Mouse (Mus musculus): ENCODE measurements at regions not wholly inside any gene's neighbourhood (a gene's known extent, or its start where the extent isn't known, plus 50 kb on each side); places are given as distances from the start of the nearest gene placed in this dataset.
A peak's percentile ranks its signal among the peaks of the same experiment; 100 is the strongest.

- DNase-seq = no peak
Measured at GRCm38 (mm10) chr8:91930520-91930919, 128.7 kb upstream of the Irx3 start.

GRCm38 (mm10) chr8:91925968-91926524, 124.2 kb upstream of the Irx3 start:
- no peak for DNase-seq

GRCm38 (mm10) chr8:91924152-91924551, 122.3 kb upstream of the Irx3 start:
- no peak for DNase-seq

- DNase-seq = no peak
Measured at GRCm38 (mm10) chr8:91922211-91922874, 120.5 kb upstream of the Irx3 start.

- DNase-seq = no peak
Measured at GRCm38 (mm10) chr8:91917834-91918233, 116.0 kb upstream of the Irx3 start.

GRCm38 (mm10) chr8:91913971-91914370, 112.1 kb upstream of the Irx3 start:
- no peak for DNase-seq

- DNase-seq = no peak
Measured at GRCm38 (mm10) chr8:91913121-91913520, 111.3 kb upstream of the Irx3 start.

- no peak for DNase-seq
Measured at GRCm38 (mm10) chr8:91909637-91910383, 107.9 kb upstream of the Irx3 start.

- DNase-seq = no peak
Measured at GRCm38 (mm10) chr8:91908731-91909353, 107.0 kb upstream of the Irx3 start.

- DNase-seq = no peak
Measured at GRCm38 (mm10) chr8:91907178-91907577, 105.3 kb upstream of the Irx3 start.

- peak; percentile 24 to 49 for DNase-seq
Measured at GRCm38 (mm10) chr8:91901525-91902281, 99.8 kb upstream of the Irx3 start.

- no peak for DNase-seq
Measured at GRCm38 (mm10) chr8:91899747-91900146, 97.9 kb upstream of the Irx3 start.

GRCm38 (mm10) chr8:91897381-91897780, 95.5 kb upstream of the Irx3 start:
- no peak for DNase-seq

GRCm38 (mm10) chr8:91895987-91896386, 94.1 kb upstream of the Irx3 start:
- no peak for DNase-seq

- no peak for DNase-seq
Measured at GRCm38 (mm10) chr8:91884862-91885261, 83.0 kb upstream of the Irx3 start.

GRCm38 (mm10) chr8:91884325-91884724, 82.5 kb upstream of the Irx3 start:
- no peak for DNase-seq

GRCm38 (mm10) chr8:91883012-91883411, 81.1 kb upstream of the Irx3 start:
- DNase-seq = no peak

GRCm38 (mm10) chr8:91878886-91879285, 77.0 kb upstream of the Irx3 start:
- no peak for DNase-seq

GRCm38 (mm10) chr8:91876161-91876560, 74.3 kb upstream of the Irx3 start:
- no peak for DNase-seq

- DNase-seq = no peak
Measured at GRCm38 (mm10) chr8:91873232-91873631, 71.4 kb upstream of the Irx3 start.

- DNase-seq = peak in 1 of 2 experiments; percentile 10
Measured at GRCm38 (mm10) chr8:91872278-91873115, 70.6 kb upstream of the Irx3 start.

- no peak for DNase-seq
Measured at GRCm38 (mm10) chr8:91867069-91867468, 65.2 kb upstream of the Irx3 start.

Measured in cerebellum, postnatal 25 days (tissue).